Mouse (Mus musculus) bone marrow macrophage, adult 2 months (primary cell): Measurements from ENCODE around the gene Olfr348.

Source experiments
- CTCF ChIP-seq: IDR thresholded peaks from 2 replicates; pipeline ENCODE4 v1.5.1; 2012; ENCODE audit warnings: low read depth, mild to moderate bottlenecking, low read length, moderate library complexity
- POLR2A ChIP-seq: IDR thresholded peaks from 2 replicates; pipeline ENCODE4 v1.6.1; 2012; ENCODE audit warnings: mild to moderate bottlenecking, low read depth, low read length, borderline replicate concordance

DNA sequence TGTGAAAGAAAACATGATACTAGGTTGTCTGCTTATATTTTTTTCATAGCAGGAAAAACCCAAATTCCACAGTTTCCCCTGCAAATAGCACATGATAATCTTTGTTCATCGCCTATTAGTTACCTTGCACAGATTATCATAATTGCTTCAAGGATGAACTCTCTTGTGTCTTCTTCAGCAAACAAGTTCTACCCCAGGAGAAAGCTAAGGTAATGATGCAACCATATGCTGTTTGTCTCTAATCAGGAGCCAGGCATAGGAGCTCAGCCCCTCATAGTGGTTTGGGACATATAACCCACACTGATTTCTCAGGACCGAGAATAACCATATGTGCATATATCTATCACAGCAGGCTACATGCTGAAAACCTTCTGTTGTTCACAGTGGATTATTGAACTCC is 6.2 kb downstream of the Olfr348 start, which contains the start of gene Olfr50:
- TF ChIP-seq CTCF (no peak), POLR2A (no peak)
